Mouse (Mus musculus) embryo, embryonic 10 days (tissue): ENCODE measurements at regions not wholly inside any gene's neighbourhood (a gene's known extent, or its start where the extent isn't known, plus 50 kb on each side); places are given as distances from the start of the nearest gene placed in this dataset.

Experiments
- DNase-seq: peaks from one replicate; pipeline ENCODE4 v3.0.0-alpha.2; 2015; ENCODE audit warnings: low spot score

- no peak for DNase-seq
These were observed 586.7 kb downstream of the Ofcc1 start for GRCm38 (mm10) chr13:39774554-39774953.

GRCm38 (mm10) chr13:39774111-39774510, 587.1 kb downstream of the Ofcc1 start:
- no peak for DNase-seq

GRCm38 (mm10) chr13:39769228-39769627, 592.0 kb downstream of the Ofcc1 start:
- DNase-seq = no peak

GRCm38 (mm10) chr13:39766897-39767296, 594.4 kb downstream of the Ofcc1 start:
- no peak for DNase-seq
